Mouse (Mus musculus) cerebellum, postnatal 4 days (tissue): ENCODE data around the gene Ggt5.
A peak's percentile ranks its signal among the peaks of the same experiment; 100 is the strongest.
"Not testable (repeated sequence)": the region's sequence is repeated elsewhere in the genome, so short reads cannot be mapped to it uniquely, and the experiment has no call there.

ENCODE experiments used
- DNase-seq, 2 experiments: peaks; one replicate each; pipeline ENCODE4 v3.0.0; 2022; ENCODE audit warnings: low spot score in 2 of 2, mixed read lengths in 1 of 2

Ggt5 gene

GRCm38 (mm10) chr10:75589129-75589528, at the start of gene Ggt5:
TSS of gene Ggt5 (plus strand) at chr10:75589340.
- DNase-seq = peak in 1 of 2 experiments; percentile 51

- DNase-seq = no peak
Measured at GRCm38 (mm10) chr10:75547901-75548300, 41.2 kb upstream of the Ggt5 start.

- DNase-seq = no peak
Measured at GRCm38 (mm10) chr10:75548486-75548885, 40.7 kb upstream of the Ggt5 start.

- no peak for DNase-seq
Measured at GRCm38 (mm10) chr10:75549886-75550285, 39.3 kb upstream of the Ggt5 start.

GRCm38 (mm10) chr10:75551175-75551574, 38.0 kb upstream of the Ggt5 start:
- no peak for DNase-seq

GRCm38 (mm10) chr10:75552106-75552505, 37.0 kb upstream of the Ggt5 start:
- DNase-seq = no peak

GRCm38 (mm10) chr10:75552701-75553450, 36.3 kb upstream of the Ggt5 start:
- DNase-seq = no peak

- DNase-seq = no peak
Measured at GRCm38 (mm10) chr10:75554090-75554489, 35.0 kb upstream of the Ggt5 start.

GRCm38 (mm10) chr10:75555557-75555956, 33.6 kb upstream of the Ggt5 start:
- DNase-seq = no peak

GRCm38 (mm10) chr10:75556026-75556425, 33.1 kb upstream of the Ggt5 start:
- DNase-seq = peak; percentile 57 to 78

- DNase-seq = peak in 1 of 2 experiments; percentile 80
Measured at GRCm38 (mm10) chr10:75558515-75558914, 30.6 kb upstream of the Ggt5 start.

GRCm38 (mm10) chr10:75559041-75559675, 30.0 kb upstream of the Ggt5 start:
- DNase-seq = no peak

- DNase-seq = peak in 1 of 2 experiments; percentile 59
Measured at GRCm38 (mm10) chr10:75559676-75560548, 29.2 kb upstream of the Ggt5 start, which contains the start of gene Lrrc75b. TSS of gene Lrrc75b (minus strand) at chr10:75560330.

- DNase-seq = no peak
Measured at GRCm38 (mm10) chr10:75560549-75560899, 28.6 kb upstream of the Ggt5 start.

- DNase-seq = no peak
Measured at GRCm38 (mm10) chr10:75561071-75561654, 28.0 kb upstream of the Ggt5 start, which contains the start of gene Ggt1. TSS of gene Ggt1 (plus strand) at chr10:75561604.

GRCm38 (mm10) chr10:75562596-75562995, 26.5 kb upstream of the Ggt5 start:
- DNase-seq = no peak

GRCm38 (mm10) chr10:75564687-75565265, 24.4 kb upstream of the Ggt5 start:
- no peak for DNase-seq

- DNase-seq = no peak
Measured at GRCm38 (mm10) chr10:75565436-75565835, 23.7 kb upstream of the Ggt5 start.

- no peak for DNase-seq
Measured at GRCm38 (mm10) chr10:75565906-75566305, 23.2 kb upstream of the Ggt5 start.

GRCm38 (mm10) chr10:75566321-75566720, 22.8 kb upstream of the Ggt5 start:
- DNase-seq = no peak

- not testable (repeated sequence) for DNase-seq
Measured at GRCm38 (mm10) chr10:75566765-75567164, 22.4 kb upstream of the Ggt5 start.
